Mouse (Mus musculus) embryonic fibroblast, embryonic 13.5 days (primary cell): ENCODE results near the gene Vps45.

Source experiments
- CTCF ChIP-seq: IDR thresholded peaks from 2 replicates; pipeline ENCODE4 v1.5.1; 2011; ENCODE audit warnings: mild to moderate bottlenecking, control low read depth, low read length, moderate library complexity, borderline replicate concordance; ENCODE audit not compliant: insufficient read depth
- POLR2A ChIP-seq: IDR thresholded peaks from 2 replicates; pipeline ENCODE4 v1.6.1; 2011; ENCODE audit warnings: low read depth, mild to moderate bottlenecking, control low read depth, low read length, moderate library complexity

GRCm38 (mm10) chr3:95969277-95969676 is 89.0 kb downstream of the Vps45 start:
- TF ChIP-seq CTCF (no peak), POLR2A (no peak)
